Mouse (Mus musculus) myocyte (in vitro differentiated cells): ENCODE results near the gene Gimap9.

Experiments
- CEBPB ChIP-seq: IDR thresholded peaks from 2 replicates; pipeline ENCODE4 v1.6.1; 2011; ENCODE audit warnings: mild to moderate bottlenecking, moderate library complexity; ENCODE audit not compliant: poor library complexity, insufficient read depth, severe bottlenecking
- E2F4 ChIP-seq: IDR thresholded peaks from one replicate; pipeline ENCODE4 v1.6.1; 2011; ENCODE audit warnings: mild to moderate bottlenecking, control low read depth, moderate library complexity; ENCODE audit not compliant: insufficient read depth
- POLR2A ChIP-seq: IDR thresholded peaks from one replicate; pipeline ENCODE4 v1.6.1; 2011; ENCODE audit warnings: low read depth, mild to moderate bottlenecking, control low read depth, moderate library complexity; ENCODE audit not compliant: insufficient read length
- REST ChIP-seq: IDR thresholded peaks from one replicate; pipeline ENCODE4 v1.6.1; 2011; ENCODE audit warnings: mild to moderate bottlenecking, control low read depth, moderate library complexity; ENCODE audit not compliant: insufficient read depth, insufficient read length
- USF1 ChIP-seq: IDR thresholded peaks from one replicate; pipeline ENCODE4 v1.6.1; 2011; ENCODE audit warnings: low read depth, mild to moderate bottlenecking, control low read depth, moderate library complexity

DNA sequence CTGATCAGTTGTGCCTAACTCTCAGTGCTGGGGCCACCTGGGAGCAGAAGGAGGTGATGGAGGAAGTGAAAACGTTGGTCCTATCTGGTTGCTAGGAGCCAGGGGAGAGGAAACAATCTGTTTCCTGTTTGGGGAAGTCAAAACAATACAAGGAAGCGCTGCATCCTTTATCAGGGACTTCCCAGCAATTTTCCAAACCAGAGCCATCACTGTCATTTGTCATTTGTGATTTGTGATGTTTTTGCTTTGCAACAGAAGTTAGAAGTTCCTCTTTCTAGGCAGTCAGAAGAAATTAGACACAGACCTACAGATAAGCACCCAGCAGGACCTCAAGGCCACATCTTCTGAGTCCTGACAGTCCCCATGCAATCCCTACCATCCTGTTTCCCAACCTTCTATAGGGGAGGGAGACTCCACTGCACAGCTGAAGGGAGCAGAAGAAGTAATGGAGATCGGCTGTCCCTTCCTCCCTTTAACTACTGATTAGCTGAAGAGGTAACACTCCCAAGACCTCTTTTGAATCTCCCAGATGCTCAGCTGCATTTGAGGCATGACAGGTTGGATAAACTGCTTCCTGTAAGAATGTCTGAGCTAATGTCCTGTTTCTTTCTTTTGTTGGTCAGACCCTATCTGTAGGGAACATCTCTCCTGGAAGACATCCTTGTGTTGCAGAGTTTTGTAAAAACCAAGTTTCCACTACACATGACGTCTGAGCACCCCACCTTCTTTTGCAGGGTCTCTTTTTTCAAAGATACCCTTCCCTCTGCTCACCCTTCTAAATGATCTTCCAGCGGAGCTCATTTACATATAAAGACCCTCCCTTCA is 24.5 kb downstream of the Gimap9 start:
- TF ChIP-seq POLR2A (no peak), CEBPB (no peak), USF1 (no peak), E2F4 (no peak), REST (no peak)
